Mouse (Mus musculus): Measurements from ENCODE around the gene Pgam5.

Gene Pgam5

DNA sequence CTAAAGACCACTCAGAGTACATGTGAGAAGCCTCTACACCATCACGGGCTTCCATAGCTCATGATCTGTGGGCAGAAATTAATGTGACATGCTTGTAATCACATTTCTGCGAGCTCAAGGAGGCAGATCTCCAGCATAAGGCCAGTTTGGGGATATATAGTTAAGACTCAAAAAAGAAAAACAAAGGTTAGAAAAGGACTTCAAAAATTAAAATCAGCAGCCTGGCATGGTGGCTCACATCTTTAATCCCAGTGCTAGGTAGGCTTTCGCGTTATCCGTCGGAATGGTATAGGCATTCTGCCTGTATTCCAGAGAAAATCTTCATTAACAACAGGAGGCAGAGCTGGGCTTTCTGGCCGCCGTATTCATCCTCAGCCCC, 39.3 kb downstream of the Pgam5 start:
- no peak for DNase-seq (ENCODE audit: low spot score in 2 of 2)

DNA sequence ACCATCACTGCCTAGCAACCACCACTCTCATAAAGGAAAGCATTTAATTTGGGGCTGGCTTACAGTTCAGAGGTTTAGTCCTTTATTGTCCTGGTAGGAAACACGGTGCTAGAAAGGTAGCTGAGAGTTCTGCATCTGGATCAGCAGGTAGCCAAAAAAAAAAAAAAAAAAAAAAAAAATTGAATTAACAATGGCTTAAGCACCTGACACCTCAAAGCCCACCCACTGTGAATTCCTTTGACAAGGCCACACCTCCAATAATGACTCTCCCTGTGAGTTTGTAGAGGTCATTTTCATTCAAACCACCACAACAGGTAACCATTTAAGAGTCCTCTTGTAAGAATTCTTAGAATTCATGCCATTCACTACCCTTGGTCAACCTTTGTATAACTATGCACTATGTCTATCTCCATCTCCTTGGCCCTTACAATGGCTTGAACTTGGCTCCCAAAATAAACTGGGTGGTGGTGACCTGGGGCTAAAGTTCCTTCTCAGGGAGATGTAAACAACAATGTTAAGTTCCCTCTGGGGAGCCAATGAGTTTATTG, 42.3 kb downstream of the Pgam5 start:
- no peak for DNase-seq (ENCODE audit: low spot score in 2 of 2)

DNA sequence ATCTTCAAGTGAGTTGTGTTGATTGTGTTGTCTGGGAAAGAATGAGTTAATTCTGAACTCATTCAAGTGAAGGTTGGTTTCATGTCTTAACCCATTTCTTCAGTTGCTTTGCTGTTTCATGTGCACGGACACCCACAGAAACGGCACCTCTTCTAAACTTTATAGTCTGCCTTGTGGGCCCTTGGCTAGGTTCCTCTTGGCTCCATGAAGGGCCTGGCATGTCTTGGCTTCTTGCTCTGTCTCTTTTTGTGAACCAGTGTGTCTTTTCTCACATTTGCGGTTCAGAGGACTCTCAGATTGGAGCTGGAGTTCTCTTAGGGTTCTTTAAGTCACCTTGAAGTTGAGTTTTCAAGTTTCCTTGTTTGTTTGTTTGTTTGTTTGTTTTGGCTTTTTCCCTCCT, 44.7 kb downstream of the Pgam5 start:
- DNase-seq (ENCODE audit: low spot score in 2 of 2) = no peak

DNA sequence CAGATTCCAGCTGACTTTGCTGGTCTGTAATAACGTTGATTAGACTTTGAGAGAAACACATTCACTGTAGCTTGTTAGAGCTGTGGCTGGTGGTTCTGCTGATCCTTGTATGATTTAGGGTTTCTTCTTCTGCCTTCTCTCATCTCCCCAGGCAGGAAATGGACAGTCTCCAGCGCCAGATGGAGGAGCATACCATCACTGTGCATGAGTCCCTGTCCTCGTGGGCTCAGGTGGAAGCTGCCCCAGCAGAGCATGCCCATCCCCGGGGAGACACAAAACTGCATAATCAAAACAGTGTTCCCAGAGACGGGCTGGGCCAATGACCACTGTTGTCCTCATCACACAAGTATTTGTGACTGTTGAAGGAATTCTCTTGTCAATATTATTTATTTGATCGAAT, 47.0 kb downstream of the Pgam5 start:
- DNase-seq (ENCODE audit: low spot score in 2 of 2) = no peak

DNA sequence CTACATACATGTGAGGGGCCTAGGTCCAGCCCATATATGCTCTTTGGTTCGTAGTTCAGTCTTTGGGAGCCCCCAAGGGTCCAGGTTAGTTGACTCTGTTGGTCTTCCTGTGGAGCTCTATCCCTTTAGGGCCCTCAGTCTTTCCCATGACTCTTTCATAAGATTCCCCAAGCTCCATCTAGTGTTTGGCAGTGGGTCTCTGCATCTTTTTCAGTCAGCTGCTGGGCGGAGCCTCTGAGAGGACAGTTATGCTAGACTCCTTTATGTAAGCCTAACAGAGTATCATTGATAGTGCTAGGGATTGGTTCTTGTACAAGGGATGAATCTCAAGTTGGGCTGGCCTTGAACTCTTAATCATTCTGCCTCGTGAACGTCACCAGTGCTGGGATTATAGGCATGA, 49.4 kb downstream of the Pgam5 start:
- DNase-seq (ENCODE audit: low spot score in 2 of 2) = no peak

DNA sequence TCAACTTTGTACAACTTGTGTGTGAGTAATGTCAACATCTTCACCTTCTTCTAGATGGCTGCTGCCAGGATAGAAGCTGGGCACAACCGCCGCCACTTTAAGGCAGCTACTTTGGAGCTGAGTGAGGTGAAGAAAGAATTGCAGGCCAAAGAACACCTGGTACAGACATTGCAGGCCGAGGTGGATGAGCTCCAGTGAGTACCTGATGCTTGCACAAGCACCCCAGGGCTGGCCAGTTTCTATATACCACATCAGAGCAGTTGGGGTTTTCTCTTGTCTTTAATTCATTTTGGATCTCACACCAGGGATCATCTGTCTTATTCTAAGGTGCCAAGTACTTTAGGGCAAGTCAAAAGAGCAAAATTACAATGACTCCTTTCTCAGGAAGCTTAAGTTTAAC, 52.9 kb downstream of the Pgam5 start:
- DNase-seq (ENCODE audit: low spot score in 2 of 2) = no peak

DNA sequence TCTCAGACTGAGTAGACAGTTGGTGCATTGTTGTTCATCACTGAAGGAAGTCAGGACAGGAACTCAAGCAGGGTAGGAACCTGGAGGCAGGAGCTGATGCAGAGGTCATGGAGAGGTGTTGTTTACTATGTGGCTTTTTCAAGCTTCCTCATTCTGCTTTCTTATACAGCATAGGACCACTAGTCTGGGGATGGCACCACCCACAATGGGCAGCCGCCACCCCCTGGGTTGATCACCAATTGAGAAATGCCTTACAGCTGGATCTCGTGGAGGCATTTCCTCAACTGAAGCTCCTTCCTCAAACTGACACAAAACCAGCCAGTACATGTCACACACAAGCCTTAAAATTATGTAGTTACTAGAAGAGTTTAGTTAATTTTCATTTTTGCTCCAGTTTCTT, 58.4 kb downstream of the Pgam5 start:
- DNase-seq (ENCODE audit: low spot score in 2 of 2) = no peak
